Mouse (Mus musculus) C2C12 (cell line): ENCODE results near the gene Zfp334. TPM values are rescaled to one million over a fixed set of nuclear protein-coding genes. Genes with fewer than 3 reads are reported as not detected.
A peak's percentile ranks its signal among the peaks of the same experiment; 100 is the strongest.

Experiments used
- H3K27me3 ChIP-seq: one replicate; pipeline ENCODE4 v1.6.1; 2011; ENCODE audit not compliant: control insufficient read depth, insufficient read depth, insufficient read length
- H3K36me3 ChIP-seq: one replicate; pipeline ENCODE4 v1.6.1; 2011; ENCODE audit not compliant: control insufficient read depth, insufficient read depth
- H3K4me3 ChIP-seq: one replicate; pipeline ENCODE4 v1.5.1; 2011; ENCODE audit warnings: mild to moderate bottlenecking, control low read depth; ENCODE audit not compliant: poor library complexity, insufficient read depth, severe bottlenecking
- H3K79me2 ChIP-seq: one replicate; pipeline ENCODE4 v1.6.1; 2011; ENCODE audit not compliant: control insufficient read depth, insufficient read depth
- H3K79me3 ChIP-seq: one replicate; pipeline ENCODE4 v1.6.1; 2011; ENCODE audit warnings: low read depth, control low read depth
- H3ac ChIP-seq: one replicate; pipeline ENCODE3; 2011; ENCODE audit warnings: low read depth; ENCODE audit not compliant: control insufficient read depth, insufficient read length
- CEBPB ChIP-seq: IDR thresholded peaks from one replicate; pipeline ENCODE4 v1.6.1; 2011; ENCODE audit warnings: low read depth, mild to moderate bottlenecking, control low read depth, moderate library complexity
- CTCF ChIP-seq: IDR thresholded peaks from one replicate; pipeline ENCODE4 v1.5.1; 2011; ENCODE audit not compliant: control insufficient read depth, insufficient read depth, insufficient read length
- FOSL1 ChIP-seq: IDR thresholded peaks from one replicate; pipeline ENCODE4 v1.8.0; 2011; ENCODE audit warnings: mild to moderate bottlenecking, low read length; ENCODE audit not compliant: poor library complexity, insufficient read depth, severe bottlenecking
- MAX ChIP-seq: IDR thresholded peaks from one replicate; pipeline ENCODE4 v1.6.1; 2011; ENCODE audit warnings: mild to moderate bottlenecking, control low read depth
- MYOD1 ChIP-seq: IDR thresholded peaks from one replicate; pipeline ENCODE4 v1.6.1; 2011; ENCODE audit warnings: low read depth; ENCODE audit not compliant: control insufficient read depth, insufficient read length
- MYOG ChIP-seq: IDR thresholded peaks from one replicate; pipeline ENCODE4 v1.6.1; 2011; ENCODE audit not compliant: control insufficient read depth, insufficient read length; ENCODE audit errors: extremely low read depth
- USF1 ChIP-seq: IDR thresholded peaks from one replicate; pipeline ENCODE4 v1.6.1; 2011; ENCODE audit warnings: low read depth, mild to moderate bottlenecking, control low read depth, moderate library complexity
- long read RNA-seq, 2 experiments: library from polyadenylated mRNA; unstranded; transcript quantifications; one replicate each; pipeline ENCODE4 v2.0.0; 2019 to 2020
- polyA plus RNA-seq: library from polyadenylated mRNA; unstranded; fragments of >200 nt; fragmentation: generic; extraction: Trizol; gene quantifications from one replicate; pipeline ENCODE4 v1.2.1, GENCODE M21; 2012; ENCODE audit warnings: missing spikeins

Gene Zfp334
- polyA plus RNA-seq = 2.5 TPM
- long read RNA-seq, experiment 1, full-length matches to known transcripts = 2 of 4 reads
- long read RNA-seq, experiment 1, partial matches to known transcripts = 0 of 4 reads
- long read RNA-seq, experiment 1, other reads (novel, unspliced or antisense) = 2 of 4 reads
- long read RNA-seq, experiment 2, full-length matches to known transcripts = 51 of 78 reads
- long read RNA-seq, experiment 2, partial matches to known transcripts = 4 of 78 reads
- long read RNA-seq, experiment 2, other reads (novel, unspliced or antisense) = 23 of 78 reads

DNA sequence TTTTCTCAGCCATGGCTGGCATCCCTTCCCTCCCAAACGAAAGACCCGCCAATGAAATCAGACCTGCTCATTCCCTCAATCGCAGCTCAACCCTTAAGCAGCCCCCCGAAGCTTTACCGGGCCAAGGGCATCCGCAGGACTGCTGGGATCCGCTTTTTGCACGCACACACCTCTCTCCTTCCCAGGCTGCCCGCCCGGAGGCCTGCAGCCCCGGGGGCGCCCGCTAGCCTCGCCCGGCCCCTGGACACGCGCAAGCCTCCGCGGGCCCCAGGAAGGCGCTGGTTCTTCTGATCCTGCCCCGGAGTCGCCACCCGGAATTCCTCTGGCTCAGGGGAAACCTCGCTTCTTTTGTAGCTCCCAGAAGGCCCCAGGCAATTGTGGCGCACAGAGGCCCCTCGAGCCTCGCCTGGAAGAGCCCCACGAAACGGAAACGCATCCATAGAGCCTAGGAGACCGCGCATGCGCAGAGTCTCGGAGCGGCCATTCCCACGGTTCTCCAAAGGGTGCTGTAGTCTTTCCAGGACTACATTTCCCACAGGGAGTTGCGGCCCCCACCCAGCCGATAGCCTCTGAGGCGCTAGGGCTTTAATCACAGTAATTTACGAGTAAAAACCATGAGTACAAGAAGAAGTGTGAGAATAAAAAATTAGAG, at the start of gene Zfp334:
Gene Zfp334, minus strand, starts transcription at position 416 of the 652 bp plus-strand sequence.
- H3K36me3 ChIP-seq = peaks cover 6% of the 10 kb centered on the region
- H3K79me3 ChIP-seq = no peaks in the 10 kb centered on the region
- H3K4me3 ChIP-seq = peak within 1 kb of the TSS; percentile 30
- no peaks in the 10 kb centered on the region for H3K27me3 ChIP-seq
- peak within 1 kb of the TSS; percentile 70 for H3ac ChIP-seq
- no peak for TF ChIP-seq CEBPB
- no peak for TF ChIP-seq MYOG
- H3K79me2 ChIP-seq = peaks cover 8% of the 10 kb centered on the region

DNA sequence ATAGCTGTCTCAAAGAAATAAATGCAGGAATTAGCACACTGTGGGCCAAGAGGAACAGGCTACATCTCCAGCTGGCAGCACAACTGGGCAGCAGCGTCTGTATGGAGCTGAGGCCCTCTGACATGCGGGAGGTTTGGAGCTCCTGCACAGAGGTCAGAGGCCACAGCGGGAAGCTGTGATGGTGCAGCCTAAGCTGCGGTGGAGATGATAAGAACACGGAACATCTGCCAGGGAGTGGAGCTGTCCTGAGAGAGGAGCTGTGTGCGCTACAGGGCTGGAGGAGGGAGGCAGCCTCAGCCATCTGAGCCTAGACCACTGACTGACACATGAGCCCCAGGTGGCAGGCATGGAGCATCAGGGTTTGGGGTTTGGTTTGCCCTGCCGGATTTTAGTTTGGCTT, 40.6 kb upstream of the Zfp334 start:
- no peak overlapping the region for H3K4me3 ChIP-seq
- no peaks in the 10 kb centered on the region for H3K36me3 ChIP-seq
- no peak overlapping the region for H3ac ChIP-seq
- H3K79me2 ChIP-seq = no peaks in the 10 kb centered on the region
- no peak for TF ChIP-seq FOSL1
- no peak for TF ChIP-seq MYOD1
- TF ChIP-seq MYOG = no peak
- no peak for TF ChIP-seq USF1
- TF ChIP-seq CTCF = no peak
- TF ChIP-seq CEBPB = no peak
- H3K27me3 ChIP-seq = peaks cover 55% of the 10 kb centered on the region
- no peaks in the 10 kb centered on the region for H3K79me3 ChIP-seq

DNA sequence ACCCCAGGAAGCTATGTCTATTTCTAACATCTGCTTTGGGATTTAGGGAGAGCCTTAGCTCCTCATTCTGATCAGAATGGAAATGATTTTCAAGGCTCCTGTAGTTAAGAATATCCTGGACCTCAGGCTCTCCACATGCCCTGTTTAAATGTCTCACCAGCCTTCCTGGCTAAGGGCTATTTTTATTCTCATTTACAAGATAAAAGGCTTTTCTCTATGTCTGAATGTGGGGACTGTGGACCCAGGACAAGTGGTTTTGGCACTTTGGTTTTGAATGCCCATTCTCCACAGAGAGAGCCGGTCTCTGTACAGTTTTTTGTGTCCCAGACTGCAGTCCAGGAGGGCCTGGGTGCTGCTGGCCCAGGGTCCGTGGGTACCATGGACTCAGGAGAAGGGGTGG, 32.1 kb upstream of the Zfp334 start:
- Histone ChIP-seq H3K27me3 (peaks cover 13% of the 10 kb centered on the region), H3K79me3 (no peaks in the 10 kb centered on the region), H3K36me3 (no peaks in the 10 kb centered on the region), H3K79me2 (no peaks in the 10 kb centered on the region), H3ac (no peak overlapping the region), H3K4me3 (no peak overlapping the region)
- no peak for TF ChIP-seq FOSL1

DNA sequence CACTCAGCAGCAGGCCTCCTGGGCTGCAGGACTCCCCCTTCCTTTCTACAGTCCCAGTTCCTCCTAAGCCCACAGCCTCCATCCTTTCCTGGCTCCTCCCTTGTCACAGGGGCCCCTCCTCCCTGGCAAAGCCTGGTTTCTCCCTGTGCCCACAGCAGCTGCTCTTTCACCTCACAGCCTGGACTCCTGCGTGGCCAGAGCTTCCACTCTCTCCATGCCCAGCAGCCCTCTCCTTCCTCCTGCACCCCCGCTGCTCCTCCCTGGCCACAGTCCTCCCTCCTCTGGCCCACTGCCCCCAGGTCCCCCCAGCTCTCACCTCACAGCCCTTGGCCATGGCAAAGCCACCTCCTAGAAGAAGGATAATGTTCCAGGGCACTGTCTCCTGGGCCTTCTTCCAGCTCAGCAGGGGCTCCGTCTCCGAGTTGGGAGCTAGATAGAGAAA, 31.6 kb upstream of the Zfp334 start:
- H3K27me3 ChIP-seq = peaks cover 16% of the 10 kb centered on the region
- H3ac ChIP-seq = no peak overlapping the region
- no peak for TF ChIP-seq MYOD1
- TF ChIP-seq USF1 = no peak
- TF ChIP-seq CTCF = no peak
- TF ChIP-seq MYOG = no peak
- TF ChIP-seq CEBPB = no peak
- no peak for TF ChIP-seq MAX
- no peak for TF ChIP-seq FOSL1
- no peaks in the 10 kb centered on the region for H3K36me3 ChIP-seq
- H3K79me3 ChIP-seq = no peaks in the 10 kb centered on the region
- H3K79me2 ChIP-seq = no peaks in the 10 kb centered on the region
- H3K4me3 ChIP-seq = no peak overlapping the region

DNA sequence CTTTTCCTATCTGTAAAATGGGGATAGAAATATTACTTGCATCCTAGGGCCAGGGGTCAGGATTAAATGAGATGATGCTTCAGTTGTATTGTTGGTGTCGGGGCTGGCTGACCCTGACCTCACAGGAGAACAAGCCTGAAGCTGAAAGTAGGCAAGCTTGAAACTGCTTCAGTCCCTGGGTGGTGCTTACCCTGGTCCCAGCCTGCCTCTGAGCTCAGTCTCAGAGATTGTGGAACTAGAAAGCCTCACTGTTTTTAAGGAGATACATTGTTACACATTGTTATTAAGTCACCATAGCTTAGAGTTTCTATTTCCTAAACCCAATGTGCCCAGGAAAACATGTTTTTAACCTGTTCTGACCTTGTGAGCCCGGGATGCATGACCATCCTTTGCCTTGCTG, 30.5 kb upstream of the Zfp334 start:
- Histone ChIP-seq H3K4me3 (no peak overlapping the region), H3ac (no peak overlapping the region), H3K27me3 (peaks cover 20% of the 10 kb centered on the region), H3K79me3 (no peaks in the 10 kb centered on the region), H3K36me3 (no peaks in the 10 kb centered on the region), H3K79me2 (no peaks in the 10 kb centered on the region)
- TF ChIP-seq USF1 = no peak
- TF ChIP-seq MYOG = no peak
- no peak for TF ChIP-seq CEBPB
- TF ChIP-seq MAX = no peak
- TF ChIP-seq MYOD1 = no peak
- no peak for TF ChIP-seq CTCF
- TF ChIP-seq FOSL1 = no peak

DNA sequence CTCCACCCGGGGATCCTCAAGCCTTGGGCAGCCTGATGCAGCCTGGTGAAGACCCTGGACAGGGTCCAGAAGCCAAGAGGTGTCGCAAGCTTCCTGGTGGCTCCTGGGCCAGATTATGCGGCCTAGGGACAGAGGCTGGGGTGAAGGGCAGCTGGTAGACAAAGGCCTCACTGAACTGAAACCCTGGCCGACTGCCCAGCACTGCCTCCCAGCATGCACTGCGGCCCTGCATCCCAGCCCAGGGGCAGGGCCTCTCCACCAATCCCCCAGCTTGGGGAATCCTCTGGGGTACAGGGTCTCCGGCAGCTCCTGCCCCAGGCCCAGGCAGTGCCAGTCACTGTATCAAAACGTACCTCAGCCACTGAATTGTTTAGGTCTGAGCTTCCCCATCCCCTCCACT, 29.2 kb upstream of the Zfp334 start:
- no peaks in the 10 kb centered on the region for H3K79me3 ChIP-seq
- no peak overlapping the region for H3ac ChIP-seq
- peaks cover 24% of the 10 kb centered on the region for H3K27me3 ChIP-seq
- no peaks in the 10 kb centered on the region for H3K79me2 ChIP-seq
- H3K36me3 ChIP-seq = no peaks in the 10 kb centered on the region
- no peak for TF ChIP-seq CEBPB
- no peak for TF ChIP-seq CTCF
- H3K4me3 ChIP-seq = no peak overlapping the region
